Mouse (Mus musculus) brain, embryonic 14.5 days (tissue): ENCODE results near the gene Spz1.

Experiments
- CTCF ChIP-seq: fragments of 200-500 bp; IDR thresholded peaks from 2 replicates; pipeline ENCODE4 v1.5.1; 2012; ENCODE audit warnings: inconsistent platforms, mild to moderate bottlenecking, moderate library complexity, borderline replicate concordance; ENCODE audit not compliant: insufficient read depth, insufficient read length; ENCODE audit errors: extremely low read depth
- POLR2A ChIP-seq: fragments of 200-500 bp; IDR thresholded peaks from 2 replicates; pipeline ENCODE4 v1.6.1; 2012; ENCODE audit warnings: mild to moderate bottlenecking, inconsistent platforms, borderline replicate concordance; ENCODE audit not compliant: poor library complexity, insufficient read depth, insufficient read length, severe bottlenecking; ENCODE audit errors: extremely low read depth

GRCm38 (mm10) chr13:92593731-92594396 is 17.9 kb upstream of the Spz1 start:
- no peak for TF ChIP-seq CTCF
- no peak for TF ChIP-seq POLR2A
